Mouse (Mus musculus) midbrain, postnatal 0 days (tissue): ENCODE data around the gene Cstf1. TPM values are rescaled to one million over a fixed set of nuclear protein-coding genes. Genes with fewer than 3 reads are reported as not detected.

ENCODE experiments used
- ATAC-seq: fragments of 200-750 bp; cut with Nextera tagmentation; 2 replicates; pipeline ENCODE4 v1.8.0; 2017; ENCODE audit warnings: moderate number of reproducible peaks, mild to moderate bottlenecking, moderate TSS enrichment, moderate library complexity; ENCODE audit not compliant: low FRiP score
- DNase-seq: peaks from one replicate; pipeline ENCODE4 v3.0.0-alpha.2; 2015; ENCODE audit warnings: low spot score
- H3K27ac ChIP-seq: fragments of 300-500 bp; sonication (generic); 2 replicates; pipeline ENCODE4 v1.5.1; 2014; ENCODE audit warnings: low read depth, mild to moderate bottlenecking, low read length, mixed read lengths
- H3K27me3 ChIP-seq: fragments of 300-500 bp; sonication (generic); 2 replicates; pipeline ENCODE4 v1.6.1; 2014; ENCODE audit warnings: low read length, control low read depth, mixed read lengths; ENCODE audit not compliant: insufficient read depth
- H3K36me3 ChIP-seq: fragments of 300-500 bp; sonication (generic); 2 replicates; pipeline ENCODE4 v1.6.1; 2014; ENCODE audit warnings: low read length, control low read depth, mixed read lengths; ENCODE audit not compliant: insufficient read depth
- H3K4me1 ChIP-seq: fragments of 300-500 bp; sonication (generic); 2 replicates; pipeline ENCODE4 v1.6.1; 2014; ENCODE audit warnings: mild to moderate bottlenecking, control low read depth, antibody characterized with exemption, low read length, mixed read lengths; ENCODE audit not compliant: insufficient read depth
- H3K4me2 ChIP-seq: fragments of 300-500 bp; sonication (generic); 2 replicates; pipeline ENCODE4 v1.6.1; 2014; ENCODE audit warnings: low read depth, mild to moderate bottlenecking, low read length, mixed read lengths; ENCODE audit not compliant: poor library complexity, severe bottlenecking
- H3K4me3 ChIP-seq: fragments of 300-500 bp; sonication (generic); 2 replicates; pipeline ENCODE4 v1.5.1; 2014; ENCODE audit warnings: low read depth, mild to moderate bottlenecking, low read length, moderate library complexity
- H3K9ac ChIP-seq: fragments of 300-500 bp; sonication (generic); replicated peaks from 2 replicates; pipeline ENCODE4 v1.6.1; 2014; ENCODE audit warnings: mild to moderate bottlenecking, low read length, moderate library complexity, mixed read lengths; ENCODE audit not compliant: poor library complexity, severe bottlenecking
- H3K9me3 ChIP-seq: fragments of 300-500 bp; sonication (generic); 2 replicates; pipeline ENCODE4 v1.6.1; 2016; ENCODE audit warnings: low read length, control low read depth
- CTCF ChIP-seq: IDR thresholded peaks from 2 replicates; pipeline ENCODE4 v1.5.1; 2016; ENCODE audit warnings: antibody characterized with exemption, mild to moderate bottlenecking
- WGBS: fragments of 180-500 bp; shearing (Covaris S2); extraction: QIAGEN DNeasy Blood & Tissue Kit; methylation state at CpG from one replicate; pipeline ENCODE4 v1.1.7; 2014; 5-methylcytosine and 5-hydroxymethylcytosine counted together
- polyA plus RNA-seq: library from polyadenylated mRNA; unstranded; fragments of >200 nt; fragmentation: Nextera tagmentation; extraction: Ambion mirVana; gene quantifications from 2 replicates; pipeline ENCODE4 v1.2.1, GENCODE M21; 2015
- total RNA-seq: library from RNA; depleted of rRNA; stranded (reverse); fragments of >200 nt; gene quantifications from 2 replicates; pipeline ENCODE4 v1.2.3, GENCODE M21; 2014

Cstf1 gene
- total and polyA plus RNA-seq, 2 experiments from 2014 or later, result 27.0 to 28.0 TPM

DNA sequence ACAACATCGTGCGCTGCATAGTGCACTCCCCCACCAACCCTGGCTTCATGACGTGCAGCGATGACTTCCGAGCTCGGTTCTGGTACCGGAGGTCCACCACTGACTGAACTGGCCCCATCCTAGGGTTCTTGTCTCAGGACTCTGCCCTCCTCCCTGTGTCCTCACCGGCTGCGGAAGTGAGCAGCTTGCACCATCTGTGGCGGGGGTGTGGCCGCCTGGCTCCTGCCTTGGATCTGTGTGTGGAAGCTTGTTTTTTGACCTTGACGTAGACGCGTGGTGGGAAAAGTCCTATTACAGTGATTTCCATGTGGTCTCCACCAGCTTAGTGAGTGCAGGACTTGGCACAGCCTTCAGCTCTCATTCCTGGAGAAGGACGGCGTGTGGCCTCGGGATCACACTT lies 10.0 kb downstream of the Cstf1 start:
- Histone ChIP-seq H3K36me3 (peaks cover 64% of the 10 kb centered on the region), H3K4me2 (no peak overlapping the region)
- WGBS, result 95% methylated on average over 17 of the region's 17 CpGs

DNA sequence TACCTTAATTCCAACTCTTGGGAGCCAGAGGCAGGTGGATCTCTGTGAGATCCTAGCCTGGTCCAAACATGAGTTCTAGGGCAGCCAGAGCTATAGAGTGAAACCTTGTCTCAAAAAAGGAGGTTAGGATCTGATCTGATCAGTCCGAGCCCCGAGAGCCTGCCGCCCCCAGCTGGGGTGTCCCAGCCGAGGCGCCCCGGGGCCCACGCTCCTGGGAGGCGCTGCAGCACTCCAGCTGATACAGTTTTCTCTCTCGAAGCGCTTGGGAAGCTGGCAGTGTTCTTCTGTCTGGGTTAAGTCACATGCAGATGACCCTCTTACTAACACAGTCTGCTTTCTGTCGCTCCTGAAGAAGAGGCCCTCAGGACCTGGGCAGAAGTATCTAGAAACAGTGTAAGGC lies 10.9 kb downstream of the Cstf1 start:
- Histone ChIP-seq H3K4me1 (no peaks in the 10 kb centered on the region), H3K9ac (no peak overlapping the region), H3K36me3 (peaks cover 56% of the 10 kb centered on the region), H3K27me3 (no peaks in the 10 kb centered on the region), H3K4me3 (no peak overlapping the region), H3K4me2 (no peak overlapping the region), H3K27ac (no peak overlapping the region), H3K9me3 (no peaks in the 10 kb centered on the region)
- no peak for DNase-seq
- WGBS, result 96% methylated on average over 11 of the region's 11 CpGs
- ATAC-seq, result no peak
- no peak for TF ChIP-seq CTCF

More for the DNA sequence above, 10.0 kb downstream of the Cstf1 start:
- Histone ChIP-seq H3K4me1 (no peaks in the 10 kb centered on the region), H3K27me3 (no peaks in the 10 kb centered on the region), H3K9ac (no peak overlapping the region), H3K27ac (no peak overlapping the region), H3K4me3 (no peak overlapping the region), H3K9me3 (no peaks in the 10 kb centered on the region)
- no peak for DNase-seq
- ATAC-seq, result no peak
- TF ChIP-seq CTCF, result no peak

DNA sequence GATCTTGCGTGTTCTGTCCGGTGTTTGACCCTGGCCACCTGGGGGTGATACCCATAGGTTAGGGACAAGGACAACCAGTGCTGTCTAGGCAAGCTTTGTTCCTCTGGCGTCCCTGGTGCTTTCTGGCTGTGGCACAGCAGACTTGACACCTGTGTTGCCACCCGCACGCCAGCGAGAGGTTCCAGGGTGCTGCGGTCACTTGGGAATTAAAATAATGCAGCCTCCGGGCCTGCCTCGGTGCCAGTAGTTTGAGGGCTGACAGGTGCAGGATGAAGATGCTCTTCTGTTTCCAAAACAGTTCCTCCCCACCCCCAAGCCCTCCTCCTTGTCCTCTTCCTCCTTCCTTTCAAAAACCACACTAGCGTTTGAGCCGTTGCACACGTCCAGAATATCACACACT lies 11.4 kb downstream of the Cstf1 start:
- Histone ChIP-seq H3K4me2 (no peak overlapping the region), H3K36me3 (peaks cover 52% of the 10 kb centered on the region), H3K27ac (no peak overlapping the region), H3K9ac (no peak overlapping the region), H3K27me3 (no peaks in the 10 kb centered on the region), H3K4me1 (no peaks in the 10 kb centered on the region), H3K9me3 (no peaks in the 10 kb centered on the region), H3K4me3 (no peak overlapping the region)
- no peak for DNase-seq
- ATAC-seq, result no peak
- TF ChIP-seq CTCF, result no peak
- WGBS, result 89% methylated on average over 12 of the region's 12 CpGs

DNA sequence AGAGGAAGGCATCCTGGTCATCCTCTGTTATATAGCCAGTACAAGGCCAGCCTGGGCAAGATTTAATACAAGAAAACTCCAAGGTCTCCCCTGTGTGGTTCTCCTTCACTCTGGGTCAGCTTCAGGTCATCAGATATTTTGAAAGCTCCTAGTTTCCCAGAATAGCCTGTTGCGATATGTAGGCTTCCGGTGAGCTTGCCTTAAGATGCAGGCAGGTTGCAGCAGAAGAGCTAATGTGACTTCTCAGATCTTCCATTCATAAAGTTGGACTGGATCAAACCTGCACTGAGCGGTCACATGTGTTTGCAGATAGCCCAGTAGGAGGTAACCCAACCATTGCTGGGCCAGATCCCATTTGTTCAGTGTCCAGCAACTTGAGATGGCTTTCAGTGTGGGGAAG lies 14.2 kb downstream of the Cstf1 start:
- H3K9ac ChIP-seq, result no peak overlapping the region
- H3K9me3 ChIP-seq, result no peaks in the 10 kb centered on the region
- H3K27ac ChIP-seq, result no peak overlapping the region
- DNase-seq (no peak), ATAC-seq (no peak)
- H3K4me2 ChIP-seq, result no peak overlapping the region
- H3K4me1 ChIP-seq, result no peaks in the 10 kb centered on the region
- peaks cover 32% of the 10 kb centered on the region for H3K36me3 ChIP-seq
- TF ChIP-seq CTCF, result no peak
- no peaks in the 10 kb centered on the region for H3K27me3 ChIP-seq
- WGBS, result 89% methylated on average over 3 of the region's 3 CpGs
- no peak overlapping the region for H3K4me3 ChIP-seq

DNA sequence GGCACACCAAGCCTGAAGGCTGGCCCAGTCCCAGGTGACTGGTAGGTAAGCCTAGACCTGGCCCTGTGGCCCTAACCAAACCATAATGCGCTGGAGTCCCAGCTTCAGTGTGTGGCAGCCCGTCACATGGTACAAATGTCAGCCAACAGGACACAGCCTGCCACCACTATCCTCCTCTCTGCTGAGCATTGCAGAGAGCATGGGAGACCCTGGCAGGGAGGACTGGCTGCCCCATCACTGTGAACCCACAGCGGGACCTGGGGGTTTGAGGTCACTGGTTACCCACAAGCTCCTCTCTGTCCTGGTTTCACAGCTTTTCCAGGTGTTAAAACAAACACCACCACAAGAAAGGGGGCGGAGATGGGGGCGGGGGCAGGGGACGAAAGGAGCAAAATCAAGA lies 19.9 kb downstream of the Cstf1 start:
- no peak for TF ChIP-seq CTCF
- H3K4me2 ChIP-seq, result no peak overlapping the region
- H3K27ac ChIP-seq, result no peak overlapping the region
- 54% methylated on average over 6 of the region's 6 CpGs for WGBS
- no peak overlapping the region for H3K4me3 ChIP-seq
- no peaks in the 10 kb centered on the region for H3K36me3 ChIP-seq
- no peaks in the 10 kb centered on the region for H3K27me3 ChIP-seq
- no peaks in the 10 kb centered on the region for H3K9me3 ChIP-seq
- no peak for DNase-seq
- no peak for ATAC-seq
- no peaks in the 10 kb centered on the region for H3K4me1 ChIP-seq
- H3K9ac ChIP-seq, result no peak overlapping the region

DNA sequence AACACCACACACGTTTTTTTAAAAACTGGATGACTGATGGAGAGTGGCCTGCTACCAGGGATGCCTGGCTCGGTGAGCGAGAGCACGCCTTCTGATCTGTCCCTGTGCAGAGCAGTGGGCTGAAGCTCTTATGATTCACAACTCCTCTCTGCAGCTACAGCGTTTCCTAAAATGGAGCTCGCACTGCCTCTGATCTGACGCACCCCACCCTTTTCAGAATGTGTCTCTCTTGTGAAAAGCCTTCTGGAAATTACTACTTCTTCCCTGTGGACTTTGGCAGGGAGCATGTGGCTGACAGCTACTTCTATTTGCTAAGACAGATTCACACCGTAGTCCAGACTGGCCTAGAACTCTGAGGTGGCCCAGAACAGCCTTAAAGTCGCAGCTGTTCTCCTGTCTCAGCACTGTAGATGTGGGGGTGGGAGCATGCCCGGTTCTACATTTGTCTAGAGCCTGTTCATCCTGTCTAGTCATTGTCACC lies 21.6 kb downstream of the Cstf1 start:
- Histone ChIP-seq H3K4me1 (no peaks in the 10 kb centered on the region), H3K4me2 (no peak overlapping the region), H3K9me3 (no peaks in the 10 kb centered on the region), H3K4me3 (no peak overlapping the region), H3K27ac (no peak overlapping the region), H3K36me3 (no peaks in the 10 kb centered on the region), H3K27me3 (no peaks in the 10 kb centered on the region), H3K9ac (no peak overlapping the region)
- no peak for DNase-seq
- WGBS, result 75% methylated on average over 10 of the region's 10 CpGs
- no peak for TF ChIP-seq CTCF
- no peak for ATAC-seq
